Mouse (Mus musculus) kidney, adult 2 months (tissue): ENCODE data around the gene Bcl2l15. TPM values are rescaled to one million over a fixed set of nuclear protein-coding genes. Genes with fewer than 3 reads are reported as not detected.
A peak's percentile ranks its signal among the peaks of the same experiment; 100 is the strongest.
"Not testable (repeated sequence)": the region's sequence is repeated elsewhere in the genome, so short reads cannot be mapped to it uniquely, and the experiment has no call there.

Source experiments
- DNase-seq: peaks from one replicate; pipeline ENCODE4 v3.0.0; 2021
- H3K27ac ChIP-seq: fragments of 200-500 bp; 2 replicates; pipeline ENCODE4 v1.5.1; 2012; ENCODE audit warnings: low read depth, low read length, control low read depth, inconsistent platforms; ENCODE audit not compliant: insufficient read depth
- H3K27me3 ChIP-seq: fragments of 200-500 bp; replicated peaks from 2 replicates; pipeline ENCODE4 v1.6.1; 2012; ENCODE audit warnings: mild to moderate bottlenecking, moderate library complexity, low read length, inconsistent platforms; ENCODE audit not compliant: control insufficient read depth, insufficient read depth
- H3K36me3 ChIP-seq: fragments of 200-500 bp; 2 replicates; pipeline ENCODE4 v1.6.1; 2012; ENCODE audit warnings: mild to moderate bottlenecking, moderate library complexity, low read length, inconsistent platforms; ENCODE audit not compliant: control insufficient read depth, insufficient read depth
- H3K4me1 ChIP-seq: fragments of 200-500 bp; 2 replicates; pipeline ENCODE4 v1.6.1; 2011; ENCODE audit warnings: low read length; ENCODE audit not compliant: control insufficient read depth, insufficient read depth
- H3K4me3 ChIP-seq: fragments of 200-500 bp; 2 replicates; pipeline ENCODE4 v1.5.1; 2011; ENCODE audit warnings: mild to moderate bottlenecking, low read depth, low read length, control low read depth; ENCODE audit not compliant: insufficient read depth
- CTCF ChIP-seq: fragments of 200-500 bp; conservative IDR thresholded peaks from 2 replicates; pipeline ENCODE4 v1.5.1; 2011; ENCODE audit warnings: low read depth, mild to moderate bottlenecking, control low read depth, low read length, moderate library complexity, mixed read lengths; ENCODE audit not compliant: insufficient read depth, insufficient read length
- POLR2A ChIP-seq: fragments of 200-500 bp; IDR thresholded peaks from one replicate; pipeline ENCODE4 v1.6.1; 2011; ENCODE audit warnings: low read depth, low read length, control low read depth
- WGBS: fragments of 180-500 bp; shearing (Covaris S2); methylation state at CpG from one replicate; pipeline ENCODE4 v1.1.7; 2018; 5-methylcytosine and 5-hydroxymethylcytosine counted together
- polyA plus RNA-seq: library from polyadenylated mRNA; depleted of rRNA; stranded (reverse); fragments of >200 nt; gene quantifications from 2 replicates; pipeline ENCODE4 v1.2.3, GENCODE M21; 2012

Gene Bcl2l15
- polyA plus RNA-seq, 1 experiment, result 0.17 TPM

DNA sequence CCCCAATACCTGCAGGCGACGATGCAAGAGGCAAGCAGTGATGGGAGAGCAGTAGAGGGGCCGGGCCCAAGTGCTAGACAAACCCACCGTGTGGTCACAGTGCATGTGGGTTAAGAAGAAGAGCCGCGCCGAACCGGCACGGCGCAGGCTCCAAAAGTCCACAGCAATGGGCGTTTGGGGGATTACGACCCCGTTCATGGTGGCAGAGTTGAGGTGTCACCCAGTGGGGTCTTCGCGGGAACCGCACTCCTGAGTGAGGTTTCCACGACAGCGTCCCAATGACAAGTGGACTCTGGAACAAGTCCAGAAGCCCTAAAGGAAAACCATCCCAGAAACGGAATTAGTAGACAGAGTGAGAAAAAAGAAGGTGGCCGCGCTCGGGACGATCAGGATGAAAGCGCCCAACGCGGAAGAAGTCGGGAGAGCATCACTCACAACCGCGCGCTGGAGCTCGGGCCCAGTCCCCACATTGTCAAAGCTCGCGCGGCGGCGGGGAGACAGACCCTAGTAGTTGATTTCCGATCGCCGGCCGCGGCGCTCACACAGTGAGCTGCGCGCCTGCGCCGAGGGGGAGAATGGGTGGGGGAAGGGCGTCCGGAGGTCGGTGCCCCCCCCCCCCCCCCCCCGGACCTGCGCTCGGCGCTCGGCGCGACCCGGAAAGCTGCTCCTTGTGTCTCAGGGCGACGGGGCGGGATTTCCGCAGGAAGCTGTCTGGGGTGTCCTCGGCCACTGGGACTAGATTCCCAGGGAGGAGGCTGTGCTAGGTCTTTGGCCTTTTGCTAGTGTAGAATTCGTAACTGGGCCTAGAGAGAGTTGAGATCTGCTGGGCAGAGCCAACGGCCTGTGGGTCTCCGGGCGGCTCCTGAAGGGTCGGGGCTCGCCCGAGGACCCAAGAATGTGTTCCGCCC lies 23.3 kb upstream of the Bcl2l15 start, which contains the start of the genes Dclre1b, Ap4b1 and Gm43064:
TSS of gene Dclre1b (minus strand) at position 554 of the 908 bp plus-strand sequence.
TSS of gene Ap4b1 (plus strand) at position 630 of the 908 bp plus-strand sequence.
TSS of gene Gm43064 (plus strand) at position 683 of the 908 bp plus-strand sequence.
- 1% methylated on average over 69 of the region's 70 CpGs for WGBS
- peak within 1 kb of the TSS; percentile 99 for H3K4me3 ChIP-seq
- peak within 1 kb of the TSS; percentile 89 for H3K27ac ChIP-seq
- DNase-seq, result peak; percentile 95
- no peak for TF ChIP-seq CTCF
- TF ChIP-seq POLR2A, result peak; percentile 57
- H3K27me3 ChIP-seq, result no peaks in the 10 kb centered on the region
- peaks cover 3% of the 10 kb centered on the region; the same call in 1 of the 2 replicates for H3K4me1 ChIP-seq
- H3K36me3 ChIP-seq, result peaks cover 5% of the 10 kb centered on the region; the same call in 1 of the 2 replicates

DNA sequence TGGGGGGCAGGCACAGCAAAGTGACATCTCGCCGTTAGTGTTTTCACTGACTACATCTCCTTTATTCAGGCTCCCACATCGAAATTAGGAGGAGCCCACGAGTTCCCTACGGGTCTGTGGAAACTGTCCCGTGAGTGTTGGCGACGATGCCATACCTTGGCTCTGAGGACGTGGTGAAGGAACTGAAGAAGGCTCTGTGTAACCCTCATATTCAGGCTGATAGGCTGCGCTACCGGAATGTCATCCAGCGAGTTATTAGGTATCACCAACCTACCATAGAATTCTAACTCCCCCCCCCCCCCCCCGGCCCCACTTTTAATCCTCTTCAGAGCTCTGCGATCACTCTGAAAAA lies 22.6 kb upstream of the Bcl2l15 start:
- H3K4me1 ChIP-seq, result peaks cover 3% of the 10 kb centered on the region; the same call in 1 of the 2 replicates
- H3K27ac ChIP-seq, result peak overlapping the region; percentile 82
- under 1% methylated on average over 14 of the region's 14 CpGs for WGBS
- no peak for DNase-seq
- peaks cover 7% of the 10 kb centered on the region; the same call in 1 of the 2 replicates for H3K36me3 ChIP-seq
- H3K27me3 ChIP-seq, result no peaks in the 10 kb centered on the region
- peak overlapping the region; percentile 97 for H3K4me3 ChIP-seq
- TF ChIP-seq POLR2A (no peak), CTCF (no peak)

DNA sequence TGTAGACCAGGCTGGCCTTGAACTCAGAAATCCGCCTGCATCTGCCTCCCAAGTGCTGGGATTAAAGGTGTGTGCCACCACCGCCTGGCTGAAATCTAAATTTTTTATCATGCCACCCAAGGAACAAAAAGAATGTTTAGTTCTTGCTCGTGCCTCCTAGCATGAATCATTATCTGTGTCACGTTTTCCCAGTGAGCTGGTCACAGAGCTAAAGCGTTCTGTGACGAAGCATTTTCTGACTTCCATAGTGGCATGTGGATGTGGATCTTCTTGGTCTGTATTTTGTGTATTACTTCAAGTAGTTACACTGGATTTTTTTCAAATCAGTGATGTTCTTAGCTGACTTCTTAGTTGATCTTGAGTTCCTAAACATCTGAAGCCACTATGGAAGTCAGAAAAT lies 21.4 kb upstream of the Bcl2l15 start:
- Histone ChIP-seq H3K27ac (no peak overlapping the region), H3K4me1 (0 out of 2 replicates have a peak, but pooled peaks cover 3% of the 10 kb centered on the region), H3K27me3 (no peaks in the 10 kb centered on the region), H3K36me3 (peaks cover 7% of the 10 kb centered on the region; the same call in 1 of the 2 replicates), H3K4me3 (no peak overlapping the region)
- WGBS, result 91% methylated on average over 6 of the region's 6 CpGs
- no peak for DNase-seq
- TF ChIP-seq POLR2A (no peak), CTCF (no peak)

DNA sequence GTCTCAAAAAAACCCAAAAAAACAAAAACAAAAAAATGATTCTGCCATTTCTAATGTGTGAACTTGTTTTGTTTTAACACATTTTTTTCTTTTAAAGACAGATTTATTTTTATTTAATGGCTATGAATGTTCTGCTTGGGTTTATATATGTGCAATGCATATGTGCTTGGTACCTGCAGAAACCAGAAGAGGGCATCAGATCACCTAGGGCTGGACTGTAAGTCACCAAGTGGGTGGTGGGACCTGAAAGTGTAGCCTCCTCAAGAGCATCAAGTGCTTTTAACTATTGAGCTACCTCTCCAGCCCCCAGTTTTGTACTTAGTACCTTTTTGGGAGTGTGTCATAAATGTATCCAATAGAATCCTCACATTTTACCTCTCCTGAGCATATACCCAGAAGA lies 4.9 kb upstream of the Bcl2l15 start:
- H3K36me3 ChIP-seq, result no peaks in the 10 kb centered on the region
- H3K4me1 ChIP-seq, result no peaks in the 10 kb centered on the region
- no peak; the same call in 1 of the 2 replicates for TF ChIP-seq CTCF
- no peak for TF ChIP-seq POLR2A
- H3K27ac ChIP-seq, result no peak overlapping the region
- no peak overlapping the region for H3K4me3 ChIP-seq
- no peaks in the 10 kb centered on the region for H3K27me3 ChIP-seq
- no peak for DNase-seq

DNA sequence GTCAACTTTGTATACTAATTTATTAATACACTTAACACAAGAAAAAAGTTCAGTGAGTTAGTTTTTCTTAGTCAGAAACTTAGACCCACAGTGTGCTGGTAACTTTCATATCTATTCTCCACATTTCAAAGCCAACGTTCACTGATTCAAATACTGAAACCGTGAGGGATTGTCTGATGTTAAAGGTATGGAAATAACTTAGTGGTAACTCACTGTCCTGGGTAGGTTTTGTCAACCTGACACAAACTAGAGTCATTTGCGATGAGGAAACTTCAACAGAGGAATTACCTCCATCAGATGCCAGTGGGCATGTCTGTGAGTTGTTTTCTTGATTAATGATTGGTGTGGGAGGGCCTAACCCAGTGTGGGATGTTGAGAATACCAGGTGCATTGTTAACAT lies 3.4 kb upstream of the Bcl2l15 start:
- no peak for DNase-seq
- no peaks in the 10 kb centered on the region for H3K4me1 ChIP-seq
- H3K27me3 ChIP-seq, result no peaks in the 10 kb centered on the region
- H3K4me3 ChIP-seq, result no peak overlapping the region
- no peaks in the 10 kb centered on the region for H3K36me3 ChIP-seq
- 72% methylated on average over 3 of the region's 3 CpGs for WGBS
- TF ChIP-seq POLR2A, result no peak
- no peak for TF ChIP-seq CTCF
- no peak overlapping the region for H3K27ac ChIP-seq

DNA sequence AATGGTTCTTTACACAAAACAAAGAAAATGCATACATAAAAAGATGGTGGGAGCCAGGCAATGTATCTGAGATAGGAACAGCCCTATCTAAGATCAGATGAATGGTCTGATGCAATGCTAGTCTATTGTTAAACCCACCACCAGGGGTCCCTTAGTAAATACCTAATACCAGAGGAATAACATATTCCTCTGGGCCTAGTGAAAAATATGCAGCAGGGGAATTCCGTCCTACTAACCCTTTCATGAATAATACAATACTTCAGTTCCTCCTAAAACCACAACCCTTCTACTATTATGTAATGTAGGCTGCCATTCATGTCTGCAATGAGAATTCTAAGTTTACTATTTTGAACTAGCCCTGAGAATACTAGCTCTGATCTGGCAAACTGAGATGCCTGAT lies 1.7 kb upstream of the Bcl2l15 start:
- H3K27me3 ChIP-seq, H3K4me1 ChIP-seq, DNase-seq, H3K4me3 ChIP-seq, H3K36me3 ChIP-seq, H3K27ac ChIP-seq: not testable (repeated sequence)
- WGBS, result 51% methylated on average over 1 of the region's 1 CpGs

DNA sequence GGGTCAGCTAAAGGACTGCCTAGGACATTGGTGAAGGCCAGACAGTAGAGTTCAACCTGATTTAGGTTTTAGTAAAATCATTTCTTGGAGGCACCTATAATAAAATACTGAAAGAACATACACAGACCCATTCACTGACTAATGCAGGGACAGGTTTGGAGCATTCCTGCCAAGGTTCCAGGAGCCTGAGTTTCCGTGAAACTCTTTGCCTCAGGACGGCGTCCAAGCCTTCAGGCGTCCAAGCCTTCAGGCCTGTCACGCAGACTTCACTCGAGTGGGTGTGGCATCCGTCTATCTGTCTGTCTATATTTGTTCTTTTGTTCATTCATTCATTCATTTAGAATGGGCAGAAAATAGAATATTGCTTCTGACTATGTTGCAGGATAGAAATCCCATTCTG lies 1.3 kb upstream of the Bcl2l15 start:
- H3K4me3 ChIP-seq, result no peak overlapping the region
- no peaks in the 10 kb centered on the region for H3K27me3 ChIP-seq
- DNase-seq, result no peak
- no peaks in the 10 kb centered on the region for H3K36me3 ChIP-seq
- TF ChIP-seq POLR2A (no peak), CTCF (no peak)
- H3K27ac ChIP-seq, result no peak overlapping the region
- H3K4me1 ChIP-seq, result no peaks in the 10 kb centered on the region
- WGBS, result 84% methylated on average over 7 of the region's 7 CpGs
